Mouse (Mus musculus): ENCODE results near the gene 1700012A03Rik.

1700012A03Rik gene

GRCm38 (mm10) chr6:32072161-32072560 is 22.1 kb downstream of the 1700012A03Rik start:
- DNase-seq (ENCODE audit: extremely low spot score, low spot score): no peak

- no peak for DNase-seq (ENCODE audit: extremely low spot score, low spot score)
These were observed 43.3 kb downstream of the 1700012A03Rik start for GRCm38 (mm10) chr6:32093312-32093711.

GRCm38 (mm10) chr6:32105547-32106275 is 55.7 kb downstream of the 1700012A03Rik start:
- no peak for DNase-seq (ENCODE audit: extremely low spot score, low spot score)
